Mouse (Mus musculus) myocyte (in vitro differentiated cells): ENCODE measurements around the gene Tmem174.

Experiments used
- MYOD1 ChIP-seq, 3 experiments: IDR thresholded peaks; one replicate each; pipeline ENCODE4 v1.6.1; 2011; ENCODE audit warnings: control low read depth in 2 of 3, low read depth in 2 of 3, mild to moderate bottlenecking in 2 of 3, moderate library complexity in 1 of 3; ENCODE audit not compliant: insufficient read length in 2 of 3, control insufficient read depth in 1 of 3
- POLR2A ChIP-seq: IDR thresholded peaks from one replicate; pipeline ENCODE4 v1.6.1; 2011; ENCODE audit warnings: low read depth, mild to moderate bottlenecking, control low read depth, moderate library complexity; ENCODE audit not compliant: insufficient read length
- TCF3 ChIP-seq: IDR thresholded peaks from one replicate; pipeline ENCODE4 v1.6.1; 2011; ENCODE audit warnings: low read depth, control low read depth; ENCODE audit not compliant: insufficient read length

DNA sequence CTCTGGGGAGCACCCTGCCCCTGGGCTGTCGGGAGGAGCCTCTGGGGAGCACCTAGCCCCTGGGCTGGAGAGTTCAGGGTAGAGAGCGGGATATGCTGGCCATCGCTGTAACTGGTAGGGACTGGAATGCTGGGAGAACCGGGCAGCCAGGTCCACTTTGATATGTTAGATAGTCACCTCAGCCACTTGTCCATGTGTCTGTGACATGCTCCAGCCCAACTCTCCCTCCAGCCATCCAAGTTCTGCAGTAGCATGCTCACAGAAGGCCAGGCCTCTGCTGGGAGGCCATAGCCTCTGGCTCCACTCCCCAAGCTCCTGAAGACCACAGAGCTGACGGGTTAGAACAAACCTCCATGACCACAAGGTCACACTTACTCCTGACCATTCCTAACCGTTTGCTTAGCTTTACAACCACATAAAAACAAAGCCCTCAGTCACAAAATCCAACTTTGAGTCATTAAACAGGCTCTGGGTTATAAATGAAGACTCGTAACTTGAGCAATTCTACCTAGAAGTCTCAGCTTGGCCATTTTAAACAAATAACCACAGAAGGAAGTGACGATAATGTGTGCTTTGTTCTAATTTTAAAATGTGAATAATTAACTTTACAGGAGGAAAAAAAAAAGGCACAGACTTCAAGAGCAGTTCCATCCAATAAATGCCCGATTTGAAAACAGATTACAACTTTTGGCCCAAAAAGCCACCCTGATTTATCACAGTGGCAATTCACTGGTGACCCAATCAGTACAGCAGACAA, 47.1 kb upstream of the Tmem174 start:
- TF ChIP-seq MYOD1 (IDR thresholded peaks at IDR 0.05; ENCODE audit: control insufficient read depth in 1 of 3, insufficient read length in 2 of 3, low read depth in 2 of 3) = no peak
- TF ChIP-seq POLR2A = no peak
- TF ChIP-seq TCF3 = no peak
